Mouse (Mus musculus): ENCODE data around the gene Fgf11.

Gene Fgf11

GRCm38 (mm10) chr11:69778985-69779384 is 22.7 kb downstream of the Fgf11 start:
- DNase-seq, result no peak

- no peak for DNase-seq
Observed at GRCm38 (mm10) chr11:69778258-69778982, 23.2 kb downstream of the Fgf11 start.

- peak; percentile 59 for DNase-seq
Observed at GRCm38 (mm10) chr11:69777504-69778257, 24.0 kb downstream of the Fgf11 start.

- DNase-seq, result no peak
Observed at GRCm38 (mm10) chr11:69776488-69776887, 25.2 kb downstream of the Fgf11 start.

GRCm38 (mm10) chr11:69775716-69776115 is 25.9 kb downstream of the Fgf11 start:
- DNase-seq, result no peak

GRCm38 (mm10) chr11:69774961-69775360 is 26.7 kb downstream of the Fgf11 start:
- DNase-seq, result no peak

- DNase-seq, result peak; percentile 71
Observed at GRCm38 (mm10) chr11:69767625-69767909, 34.1 kb downstream of the Fgf11 start.

- peak; percentile 41 for DNase-seq
Observed at GRCm38 (mm10) chr11:69766872-69767624, 34.6 kb downstream of the Fgf11 start.

GRCm38 (mm10) chr11:69766126-69766609 is 35.5 kb downstream of the Fgf11 start:
- peak; percentile 79 for DNase-seq

- peak; percentile 60 for DNase-seq
Observed at GRCm38 (mm10) chr11:69765221-69766125, 36.2 kb downstream of the Fgf11 start, which contains the start of gene Zbtb4. Gene Zbtb4 (plus strand): TSS chr11:69765912.

- peak; percentile 36 for DNase-seq
Observed at GRCm38 (mm10) chr11:69763551-69763950, 38.1 kb downstream of the Fgf11 start.

- no peak for DNase-seq
Observed at GRCm38 (mm10) chr11:69761868-69762267, 39.8 kb downstream of the Fgf11 start, which contains the start of gene Slc35g3. Gene Slc35g3 (minus strand): TSS chr11:69761968.

GRCm38 (mm10) chr11:69760901-69761200 is 40.8 kb downstream of the Fgf11 start:
- no peak for DNase-seq

GRCm38 (mm10) chr11:69760160-69760900 is 41.3 kb downstream of the Fgf11 start:
- no peak for DNase-seq

- DNase-seq, result peak; percentile 95
Observed at GRCm38 (mm10) chr11:69758971-69759721, 42.5 kb downstream of the Fgf11 start.

GRCm38 (mm10) chr11:69758478-69758970 is 43.1 kb downstream of the Fgf11 start, which contains the start of gene Polr2a:
Gene Polr2a (minus strand): TSS chr11:69758637.
- peak; percentile 97 for DNase-seq

GRCm38 (mm10) chr11:69758090-69758456 is 43.6 kb downstream of the Fgf11 start:
- peak; percentile 97 for DNase-seq

- DNase-seq, result no peak
Observed at GRCm38 (mm10) chr11:69757303-69758089, 44.2 kb downstream of the Fgf11 start.

GRCm38 (mm10) chr11:69754701-69755100 is 47.0 kb downstream of the Fgf11 start:
- peak; percentile 66 for DNase-seq

GRCm38 (mm10) chr11:69754233-69754632 is 47.4 kb downstream of the Fgf11 start:
- no peak for DNase-seq

Data from lung, postnatal 36 days (tissue).